In the genomic region with DNA sequence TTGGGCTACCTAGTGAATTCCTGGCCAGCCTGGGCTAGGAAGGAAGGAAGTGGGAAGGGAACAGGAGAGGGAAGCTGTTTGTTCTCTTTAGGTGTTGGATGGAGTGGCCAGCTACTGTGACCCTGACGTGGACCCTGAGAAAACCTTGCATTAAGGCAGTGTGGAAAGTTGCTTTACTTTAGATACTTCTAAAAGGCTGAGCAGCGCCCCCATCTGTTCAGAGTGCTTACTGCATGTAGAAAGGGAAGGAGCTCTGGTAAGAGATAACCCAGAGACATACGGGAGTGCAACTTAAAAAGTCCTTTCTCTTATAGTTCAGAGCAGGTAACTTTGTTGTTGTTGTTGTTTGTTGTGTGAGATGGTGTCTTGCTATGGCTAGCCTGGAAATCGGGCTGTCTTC, we compare ENCODE assay signal across 9 mouse cellular contexts. TPM values are rescaled to one million over a fixed set of nuclear protein-coding genes. Genes with fewer than 3 reads are reported as not detected.
A peak's percentile ranks its signal among the peaks of the same experiment; 100 is the strongest.
DNase-seq lines count a peak whose midpoint lies in the region; ATAC-seq and TF ChIP-seq lines count a peak whose summit lies in the region.
"Had no signal": no experiment of that assay in that cellular context is flagged by ENCODE, and none has a peak within 500 bp of the region (broad histone marks: within the 10 kb centered on the region; RNA-seq: fewer than 3 reads in every experiment).

No protein-coding gene starts in this region.

- ATAC-seq in intestine, postnatal 0 days, result no peak
- ATAC-seq in megakaryocyte, adult 5-6 weeks (ENCODE audit: poor library complexity, severe bottlenecking), result peak; percentile 71

- no peak for TF ChIP-seq POLR2A in heart, adult 2 months (IDR thresholded peaks at IDR 0.05; ENCODE audit: insufficient read depth, low read depth, low read length)
- TF ChIP-seq POLR2A in thymus, adult 2 months (IDR thresholded peaks at IDR 0.05; ENCODE audit: control insufficient read depth, extremely low read depth, insufficient read depth, low read length, poor library complexity), result no peak

- H3K36me3 ChIP-seq in heart, adult 2 months (ENCODE audit: control insufficient read depth, insufficient read depth, low read length), result no peaks in the 10 kb centered on the region
- H3K36me3 ChIP-seq in thymus, adult 2 months (ENCODE audit: control insufficient read depth, insufficient read depth, low read length), result peaks cover 6% of the 10 kb centered on the region; the same call in 1 of the 2 replicates
- peaks cover 47% of the 10 kb centered on the region for H3K36me3 ChIP-seq in intestine, postnatal 0 days (ENCODE audit: control insufficient read depth, insufficient read depth)

- 49% methylated on average over 4 of the region's 4 CpGs for WGBS in heart, adult 2 months
- 65% methylated on average over 4 of the region's 4 CpGs for WGBS in thymus, adult 2 months
- WGBS in intestine, postnatal 0 days, result 55% methylated on average over 4 of the region's 4 CpGs

- TF ChIP-seq CTCF in heart, adult 2 months (IDR thresholded peaks at IDR 0.05), result peak; percentile 79
- no peak for TF ChIP-seq CTCF in thymus, adult 2 months (IDR thresholded peaks at IDR 0.05; ENCODE audit: borderline replicate concordance, control insufficient read depth, extremely low read depth, insufficient read depth, low read length, poor library complexity)
- TF ChIP-seq CTCF in intestine, postnatal 0 days (IDR thresholded peaks at IDR 0.05; ENCODE audit: low read depth), result peak; percentile 79

- no peak for TF ChIP-seq EP300 in heart, adult 2 months (IDR thresholded peaks at IDR 0.05; ENCODE audit: insufficient read depth, low read depth, low read length)

- no peaks in the 10 kb centered on the region for H3K9me3 ChIP-seq in intestine, postnatal 0 days (ENCODE audit: control insufficient read depth)

- DNase-seq in heart, adult 2 months, result peak; percentile 30 to 51
- DNase-seq in heart, postnatal 25 days (ENCODE audit: low spot score), result no peak
- DNase-seq in thymus, adult 2 months, result peak; percentile 46
- DNase-seq in thymus, adult 18-20 months, result no peak
- DNase-seq in c-Kit-positive CD71-positive TER-119-negative erythroid progenitor cells, embryonic 14.5 days (ENCODE audit: low read depth), result peak; percentile 70
- peak; percentile 67 for DNase-seq in thymus, postnatal 14 days

- H3K4me1 ChIP-seq in heart, adult 2 months (ENCODE audit: control insufficient read depth, insufficient read depth, low read length), result peaks cover 2% of the 10 kb centered on the region
- H3K4me1 ChIP-seq in thymus, adult 2 months (replicated peaks; ENCODE audit: control insufficient read depth, insufficient read depth, low read length), result no peaks in the 10 kb centered on the region
- H3K4me1 ChIP-seq in intestine, postnatal 0 days (replicated peaks; ENCODE audit: control insufficient read depth, insufficient read depth, low read length), result no peaks in the 10 kb centered on the region

- H3K9ac ChIP-seq in heart, adult 2 months (ENCODE audit: low read depth, low read length), result no peak overlapping the region
- H3K9ac ChIP-seq in intestine, postnatal 0 days (ENCODE audit: low read depth, low read length), result no peak overlapping the region

- intact Hi-C loops in heart, adult 2 months (cut with DNase I), result loop anchor here (5.0 kb wide), 2 partner anchors 204 to 424 kb away; no protein-coding TSS in a partner anchor
- intact Hi-C loops in heart, postnatal 25 days (cut with DNase I), result loop anchor here (5.0 kb wide), 1 partner anchor 424 kb away; no protein-coding TSS in a partner anchor

- no peak overlapping the region for H3K4me3 ChIP-seq in heart, adult 2 months
- no peak overlapping the region for H3K4me3 ChIP-seq in thymus, adult 2 months (ENCODE audit: control insufficient read depth, insufficient read depth, low read length)
- H3K4me3 ChIP-seq in intestine, postnatal 0 days (ENCODE audit: low read depth, low read length), result no peak overlapping the region

- H3K27ac ChIP-seq in heart, adult 2 months, result no peak overlapping the region
- no peak overlapping the region for H3K27ac ChIP-seq in thymus, adult 2 months (ENCODE audit: control insufficient read depth, insufficient read depth, low read length)
- no peak overlapping the region for H3K27ac ChIP-seq in intestine, postnatal 0 days (ENCODE audit: low read depth, low read length)

- no peaks in the 10 kb centered on the region for H3K27me3 ChIP-seq in heart, adult 2 months (ENCODE audit: control insufficient read depth, insufficient read depth, low read length)
- H3K27me3 ChIP-seq in thymus, adult 2 months (ENCODE audit: control insufficient read depth, insufficient read depth, low read length), result no peaks in the 10 kb centered on the region
- H3K27me3 ChIP-seq in intestine, postnatal 0 days (replicated peaks; ENCODE audit: control insufficient read depth, insufficient read depth, low read length), result no peaks in the 10 kb centered on the region

- H3K4me2 ChIP-seq in intestine, postnatal 0 days (replicated peaks; ENCODE audit: low read depth), result no peak overlapping the region

- no peaks in the 10 kb centered on the region; the same call in 1 of the 2 replicates for H3K79me2 ChIP-seq in heart, adult 2 months (replicated peaks; ENCODE audit: control insufficient read depth, insufficient read depth, low read length)

RNA-seq across cellular contexts. Expression of gene Rlbp1, which starts 40.9 kb away (rescaled TPM):
- total RNA-seq in heart, adult 2 months (2021), result not detected
- not detected in 2 replicates for polyA plus RNA-seq in heart, adult 2 months (2012; rRNA removed)
- not detected for total RNA-seq in heart, postnatal 25 days (2021)
- 0.11 and 0.78 TPM in 2 replicates for polyA plus RNA-seq in thymus, adult 2 months (2012; rRNA removed)
- 0.20 and 0.37 TPM in 2 replicates for polyA plus RNA-seq in intestine, postnatal 0 days (2015; fragmentation: Nextera tagmentation; extraction: Ambion mirVana)
- total RNA-seq in megakaryocyte, adult 5-6 weeks (2015), result not detected in 2 replicates
- total RNA-seq in megakaryocyte, adult 5-6 weeks (2017), result not detected in 2 replicates
- polyA plus RNA-seq: stomach, embryonic 14.5 days had no signal

RNA-seq across cellular contexts. Expression of gene Fanci, which starts 45.8 kb away (rescaled TPM):
- total RNA-seq in heart, adult 2 months (2021), result under 1 TPM; 0.08 to 0.34 TPM
- polyA plus RNA-seq in heart, adult 2 months (2012; rRNA removed), result 0.23 and 0.56 TPM in 2 replicates
- under 1 TPM; 0.13 to 0.25 TPM for total RNA-seq in heart, postnatal 25 days (2021)
- polyA plus RNA-seq in thymus, adult 2 months (2012; rRNA removed), result 7.8 and 10.1 TPM in 2 replicates
- polyA plus RNA-seq in intestine, postnatal 0 days (2015; fragmentation: Nextera tagmentation; extraction: Ambion mirVana), result 1.2 TPM in 2 replicates
- 8.0 and 9.2 TPM in 2 replicates for total RNA-seq in megakaryocyte, adult 5-6 weeks (2015)
- 19.2 and 19.6 TPM in 2 replicates for total RNA-seq in megakaryocyte, adult 5-6 weeks (2017)

Comparison
In these comparisons a context has a peak if more than half of its experiments do, and no peak if none do; other contexts are left out.
1. DNase-seq: peak in heart, adult 2 months (2 of 2), thymus, adult 2 months (single experiment), c-Kit-positive CD71-positive TER-119-negative erythroid progenitor cells, embryonic 14.5 days (single experiment) and thymus, postnatal 14 days (single experiment); none in heart, postnatal 25 days (single experiment) and thymus, adult 18-20 months (0 of 2).
2. RNA of gene Fanci, which starts 45.8 kb away (total RNA-seq): 8.0 to 19.6 TPM in megakaryocyte, adult 5-6 weeks; 0.08 to 0.34 TPM in heart, adult 2 months and 0.13 to 0.25 TPM in heart, postnatal 25 days; every median in the first group is over 4 times any median in the second.